Mouse (Mus musculus): ENCODE data around the gene Gm3646. TPM values are rescaled to one million over a fixed set of nuclear protein-coding genes. Genes with fewer than 3 reads are reported as not detected.

Gm3646 gene
- polyA plus RNA-seq (2012; rRNA removed): not detected in 2 replicates

GRCm38 (mm10) chr1:39805243-39805979, at the start of gene Gm3646:
Gene Gm3646 (minus strand): TSS chr1:39805332.

Other genes starting within 250 kb of the Gm3646 start
- 51.8 and 57.8 TPM in 2 replicates for gene Rnf149, start 227.9 kb downstream of the Gm3646 start, polyA plus RNA-seq (2012; rRNA removed)
- gene Creg2, start 153.9 kb downstream of the Gm3646 start, polyA plus RNA-seq (2012; rRNA removed): 0.21 and 0.22 TPM in 2 replicates
- gene Rfx8, start 84.3 kb downstream of the Gm3646 start, polyA plus RNA-seq (2012; rRNA removed): 0.10 TPM in 1 of 2 replicates, not detected in the other
- gene Map4k4, start 95.6 kb upstream of the Gm3646 start, polyA plus RNA-seq (2012; rRNA removed): 22.0 and 22.8 TPM in 2 replicates

Data from colon, adult 2 months (tissue).